Mouse (Mus musculus): Measurements from ENCODE around the gene Rraga.

GRCm38 (mm10) chr4:86548332-86548731, 27.1 kb upstream of the Rraga start:
- no peak for TF ChIP-seq ZMIZ1 (IDR thresholded peaks at IDR 0.05; ENCODE audit: low read depth, low read length)
- no peak for TF ChIP-seq CTCF (IDR thresholded peaks at IDR 0.05 in 2 of 3, conservative IDR thresholded peaks at IDR 0.05 in 1 of 3; ENCODE audit: control insufficient read depth in 1 of 3, insufficient read depth in 1 of 3, low read depth in 2 of 3, low read length in 3 of 3, poor library complexity in 1 of 3, severe bottlenecking in 1 of 3)
- no peak for TF ChIP-seq POLR2A (IDR thresholded peaks at IDR 0.05; ENCODE audit: control insufficient read depth in 1 of 2, insufficient read depth in 1 of 2, low read depth in 1 of 2, low read length in 2 of 2, poor library complexity in 1 of 2)
- TF ChIP-seq USF1 (IDR thresholded peaks at IDR 0.05; ENCODE audit: low read depth, low read length) = no peak
- TF ChIP-seq ZC3H11A (IDR thresholded peaks at IDR 0.05; ENCODE audit: low read depth, low read length) = no peak
- TF ChIP-seq ZNF384 (IDR thresholded peaks at IDR 0.05; ENCODE audit: low read depth, low read length) = no peak
- no peak for TF ChIP-seq E2F4 (IDR thresholded peaks at IDR 0.05; ENCODE audit: borderline replicate concordance, low read depth, low read length)
- TF ChIP-seq RCOR1 (IDR thresholded peaks at IDR 0.05; ENCODE audit: low read depth, low read length) = no peak
- TF ChIP-seq TBP (IDR thresholded peaks at IDR 0.05; ENCODE audit: low read depth, low read length) = no peak
- TF ChIP-seq MAX (IDR thresholded peaks at IDR 0.05; ENCODE audit: low read length) = no peak
- no peak for TF ChIP-seq SIN3A (IDR thresholded peaks at IDR 0.05; ENCODE audit: low read length)
- TF ChIP-seq SMC3 (IDR thresholded peaks at IDR 0.05; ENCODE audit: low read depth, low read length) = no peak

Measured in MEL (cell line).